Mouse (Mus musculus) embryo, embryonic 10.5 days (tissue): ENCODE measurements at regions not wholly inside any gene's neighbourhood (a gene's known extent, or its start where the extent isn't known, plus 50 kb on each side); places are given as distances from the start of the nearest gene placed in this dataset.
"Not testable (repeated sequence)": the region's sequence is repeated elsewhere in the genome, so short reads cannot be mapped to it uniquely, and the experiment has no call there.

Experiments
- DNase-seq: peaks from one replicate; pipeline ENCODE4 v3.0.0-alpha.2; 2015; ENCODE audit warnings: low spot score

DNA sequence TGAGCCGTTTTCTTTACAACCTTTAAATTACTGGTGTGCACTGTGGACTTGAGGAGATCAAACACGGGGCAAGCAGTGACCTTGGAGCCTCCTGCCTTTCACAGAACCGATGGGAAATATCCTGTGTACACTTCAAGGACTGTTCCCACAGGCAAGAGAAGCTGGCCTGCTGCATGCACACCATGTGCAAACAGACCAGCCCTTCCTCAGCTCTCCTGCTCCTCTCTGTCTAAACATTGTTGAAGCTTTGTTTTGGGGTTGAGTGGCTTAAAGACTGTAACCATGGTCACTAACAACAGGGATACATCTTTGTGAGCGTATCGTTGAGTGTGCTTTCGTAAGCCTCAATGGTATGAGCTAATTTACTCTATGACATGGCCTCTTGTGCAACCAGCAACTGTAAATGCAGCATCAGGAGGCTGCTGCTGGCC, 50.2 kb upstream of the Agps start:
- no peak for DNase-seq

DNA sequence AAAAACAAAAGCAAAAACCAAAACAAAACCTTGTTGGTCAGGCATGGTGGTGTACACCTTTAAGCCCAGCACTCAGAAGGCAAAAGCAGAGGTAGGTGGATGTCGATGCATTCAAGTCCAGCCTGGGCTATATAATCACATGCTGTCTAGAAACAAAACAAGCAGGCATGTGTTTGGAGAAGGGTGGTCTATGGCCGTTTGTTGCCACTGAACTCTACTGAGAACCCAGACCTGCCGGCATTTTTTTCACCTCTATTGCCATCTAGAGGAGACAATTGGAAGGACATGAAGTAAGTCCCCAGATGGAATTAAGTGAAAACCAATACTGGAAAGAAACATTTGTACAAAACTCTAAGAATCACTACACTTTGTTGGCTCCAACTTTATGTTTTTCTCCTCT, 50.9 kb upstream of the Agps start:
- peak; percentile 86 for DNase-seq

DNA sequence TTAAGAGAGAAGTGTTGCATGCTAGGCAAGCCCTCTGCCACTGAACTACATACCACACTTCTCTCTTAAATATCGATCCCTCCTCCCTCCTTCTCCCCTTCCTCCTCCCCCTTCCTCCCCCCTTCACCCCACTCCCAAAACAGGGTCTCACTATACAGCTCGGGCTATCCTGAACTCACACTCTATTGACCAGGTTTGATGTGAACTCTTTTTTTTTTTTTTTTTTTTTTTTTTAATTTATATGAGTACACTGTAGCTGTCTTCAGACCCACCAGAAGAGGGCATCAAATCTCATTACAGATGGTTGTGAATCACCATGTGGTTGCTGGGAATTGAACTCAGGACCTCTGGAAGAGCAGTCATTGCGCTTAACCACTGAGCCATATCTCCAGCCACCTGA, 53.3 kb upstream of the Agps start:
- DNase-seq: not testable (repeated sequence)

DNA sequence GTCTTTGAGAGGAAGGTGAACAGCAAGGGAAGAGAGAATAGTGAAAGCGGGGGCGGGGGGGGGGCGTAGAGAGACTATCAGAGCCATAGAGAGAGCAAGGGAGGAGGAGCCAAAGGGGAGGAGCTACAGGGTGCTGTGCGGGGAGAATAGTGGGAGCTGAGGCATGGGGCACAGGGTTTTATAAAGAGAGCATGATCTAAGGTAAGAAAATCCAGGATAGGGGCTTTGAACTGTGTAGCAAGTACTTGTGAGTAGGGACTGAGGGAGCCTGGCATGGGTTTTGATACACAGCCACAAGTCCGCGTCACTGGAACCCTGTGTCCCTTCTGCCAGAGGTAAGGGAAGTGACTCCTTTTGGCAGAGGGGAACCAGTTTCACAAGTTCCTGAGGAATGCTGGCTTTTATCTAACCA, 54.9 kb upstream of the Agps start:
- DNase-seq: peak; percentile 48

DNA sequence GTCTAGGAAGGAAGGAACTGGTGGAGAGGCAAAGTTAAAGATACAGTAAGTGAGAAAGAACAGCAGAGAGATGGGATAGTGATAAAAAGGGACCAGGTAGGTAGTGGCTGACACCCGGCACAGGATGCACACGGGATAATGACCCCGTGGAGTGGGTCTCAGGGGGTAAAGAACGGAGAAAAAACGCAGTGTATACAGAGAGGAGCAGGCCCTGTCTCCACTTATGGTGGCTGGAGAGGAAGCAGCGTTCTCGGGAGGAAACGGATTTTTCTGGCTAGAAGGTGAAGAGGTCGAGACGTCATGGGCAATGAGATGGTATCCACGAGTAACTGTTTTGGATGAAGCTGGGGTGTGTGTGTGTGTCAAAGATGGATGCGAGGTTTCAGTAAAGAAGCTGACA, 55.4 kb upstream of the Agps start:
- no peak for DNase-seq

DNA sequence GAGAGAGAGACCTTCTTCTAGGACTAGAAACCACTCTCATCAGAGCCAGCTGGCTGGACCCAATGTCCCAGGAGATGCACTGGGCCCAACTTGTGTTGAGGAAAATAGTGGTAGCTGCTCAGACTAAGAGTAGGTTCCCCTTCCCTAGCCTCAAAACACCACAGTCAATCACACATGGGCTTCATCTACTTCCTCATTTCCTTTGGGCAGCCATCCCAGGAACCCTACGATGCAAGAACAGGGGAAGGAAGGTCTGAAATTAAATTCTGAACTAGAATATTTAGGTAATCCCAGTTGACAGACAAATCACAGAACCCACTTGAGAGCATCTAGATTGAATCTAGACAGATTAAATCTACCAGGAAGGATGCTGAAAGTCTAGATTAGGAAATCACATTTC, 56.8 kb upstream of the Agps start:
- DNase-seq: no peak

DNA sequence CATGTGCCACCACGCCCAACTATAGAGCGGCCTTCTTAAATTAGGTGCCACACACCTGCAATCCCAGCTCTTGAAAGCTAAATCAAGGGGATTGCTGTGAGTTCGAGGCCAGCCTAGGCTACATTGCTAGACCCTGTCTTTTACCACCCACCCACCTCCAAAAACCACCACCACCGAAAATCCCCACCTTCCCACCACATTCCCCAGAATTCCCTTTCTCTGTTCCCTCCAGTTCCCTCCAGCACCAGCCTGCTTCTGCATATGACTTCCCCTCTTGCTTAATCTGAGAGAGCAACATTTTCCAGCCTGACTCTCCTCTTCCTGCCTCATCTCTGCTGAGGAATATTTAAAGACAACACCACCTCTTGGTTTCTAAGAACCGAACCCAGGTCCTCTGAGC, 58.5 kb upstream of the Agps start:
- no peak for DNase-seq

DNA sequence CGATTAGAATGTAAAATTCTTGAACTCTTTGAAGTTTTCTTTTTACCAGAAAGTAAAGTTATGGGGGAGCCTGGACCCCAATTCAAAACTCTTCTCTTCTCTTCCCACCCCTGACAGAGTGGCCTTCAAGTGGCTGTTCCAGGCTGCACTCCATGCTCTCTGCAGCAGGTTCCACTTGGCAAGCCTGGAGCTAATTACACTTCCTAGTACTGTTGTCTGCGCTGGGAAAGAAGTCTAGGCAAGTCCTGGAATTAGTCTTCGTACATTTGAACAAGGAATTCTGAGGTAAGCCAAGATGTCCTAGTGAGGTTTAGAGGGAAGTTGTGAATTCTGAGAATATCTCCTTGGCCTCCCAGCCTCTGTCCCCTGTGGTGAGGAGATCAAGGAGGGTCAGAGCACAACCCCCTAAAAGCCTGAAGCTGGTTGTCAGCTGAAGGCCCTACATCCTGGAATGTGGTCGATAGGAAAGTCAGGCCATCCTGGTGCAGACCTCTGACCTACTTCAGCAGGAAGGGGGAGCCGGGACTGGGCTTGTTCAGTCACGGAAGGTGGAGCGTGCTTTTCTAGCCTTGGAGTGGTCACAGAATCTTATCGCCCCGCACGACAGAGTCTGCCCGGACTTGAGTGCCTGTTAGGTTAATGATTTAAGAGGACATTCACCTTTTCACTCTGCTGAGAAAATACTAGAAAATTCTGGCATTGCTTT, 59.6 kb upstream of the Agps start:
- DNase-seq: peak; percentile 65

DNA sequence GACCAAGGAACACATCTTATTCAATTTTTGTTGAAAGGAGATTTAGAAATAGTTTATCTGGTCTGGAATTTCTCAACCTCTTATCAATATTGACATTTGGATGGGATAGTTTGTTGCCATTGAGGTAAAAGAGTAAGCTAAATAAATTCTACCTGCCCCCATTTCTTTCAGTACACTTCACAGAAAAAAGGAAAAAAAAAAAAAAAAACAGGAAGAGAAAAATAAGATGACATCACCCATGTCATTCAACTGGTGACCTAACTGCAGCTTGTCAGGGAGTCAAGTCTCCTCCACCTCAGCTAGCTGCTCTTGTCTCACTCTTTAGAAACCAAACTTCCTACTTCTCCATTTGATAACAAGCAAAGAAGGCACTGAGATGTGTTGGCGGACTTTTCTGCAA, 61.3 kb upstream of the Agps start:
- no peak for DNase-seq

DNA sequence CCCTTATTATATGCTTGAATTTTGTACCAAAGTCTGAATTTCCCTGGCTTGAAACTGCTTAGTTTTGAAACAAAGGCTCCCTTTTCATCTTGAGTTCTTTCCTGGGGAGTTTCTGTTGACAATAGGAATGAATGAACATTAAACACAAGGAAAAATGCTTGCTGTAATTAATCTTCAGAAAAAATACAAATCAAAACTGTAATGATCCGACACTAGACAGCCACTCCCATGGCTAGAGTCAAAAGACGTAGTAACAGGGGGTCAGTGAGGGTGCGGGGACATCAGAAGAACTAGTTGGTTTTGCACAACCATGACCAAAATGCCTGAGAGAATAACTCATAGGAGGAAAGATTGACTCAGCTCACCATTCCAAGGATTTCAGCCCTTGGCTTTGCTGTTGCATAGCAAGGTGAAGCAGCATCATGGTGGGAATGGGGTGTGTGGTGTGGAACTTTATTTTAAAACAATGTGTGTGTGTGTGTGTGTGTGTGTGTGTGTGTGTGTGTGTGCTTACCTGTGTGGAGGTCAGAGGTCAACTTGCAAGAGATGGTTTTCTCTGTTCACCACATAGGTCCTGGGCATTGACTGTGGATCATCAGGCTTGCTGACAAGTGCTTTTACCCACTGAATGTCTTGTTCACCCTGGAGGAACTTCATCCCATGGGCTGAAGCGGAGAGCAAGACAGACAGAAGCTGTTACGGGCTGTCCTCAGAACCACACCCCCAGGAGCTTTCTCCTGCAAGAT, 63.2 kb upstream of the Agps start:
- DNase-seq: no peak

DNA sequence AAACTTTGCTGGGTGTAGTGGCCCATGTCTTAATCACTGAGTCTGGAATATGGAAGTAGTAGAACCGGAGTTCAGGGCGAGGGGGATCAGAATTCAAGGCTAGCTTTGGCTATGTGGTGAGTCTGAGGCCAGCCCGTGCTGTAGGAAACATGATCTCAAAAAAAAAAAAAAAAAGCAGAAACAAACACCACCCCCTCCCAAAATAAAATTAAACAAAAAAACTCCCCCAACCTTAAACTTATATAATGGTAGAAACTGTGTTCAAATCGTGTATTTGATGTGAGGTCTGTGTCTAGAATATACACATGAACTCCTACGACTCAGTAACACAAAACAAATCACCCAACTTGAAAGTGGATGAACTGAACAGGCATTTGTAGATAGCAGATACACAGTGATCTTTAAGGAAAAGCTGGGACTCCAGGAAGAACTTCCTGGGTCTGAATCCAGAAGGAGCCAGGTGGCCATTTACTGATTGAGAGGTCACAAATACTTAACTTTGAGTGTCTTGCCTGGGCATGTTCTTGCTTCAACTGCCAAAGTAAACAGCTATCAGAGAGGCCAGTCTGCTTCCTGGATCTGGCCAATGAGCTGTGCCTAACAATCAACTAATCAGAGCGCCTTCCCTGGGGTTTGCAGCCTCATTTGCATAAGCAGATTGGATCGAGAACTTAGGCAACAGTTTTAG, 63.6 kb upstream of the Nfe2l2 start:
- peak; percentile 50 for DNase-seq

DNA sequence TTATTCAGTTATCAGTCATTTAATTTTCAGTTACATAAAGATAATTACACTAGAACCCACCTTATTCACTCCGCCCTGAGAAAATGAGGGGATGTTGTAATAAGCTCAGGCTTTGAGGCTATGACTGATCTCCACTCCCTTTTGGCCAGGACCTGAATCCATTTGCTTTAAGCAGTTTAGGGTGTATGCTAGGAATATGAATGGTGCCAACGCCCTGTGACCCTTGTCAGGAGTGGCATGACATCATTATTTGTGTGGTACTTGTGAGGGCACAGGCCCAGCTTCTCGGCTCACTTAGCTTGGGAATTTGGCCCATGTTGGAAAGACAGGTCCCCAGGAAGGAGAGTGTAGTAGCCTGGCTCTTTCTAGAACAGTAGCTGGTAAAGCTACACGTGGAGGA, 61.0 kb upstream of the Nfe2l2 start:
- no peak for DNase-seq

DNA sequence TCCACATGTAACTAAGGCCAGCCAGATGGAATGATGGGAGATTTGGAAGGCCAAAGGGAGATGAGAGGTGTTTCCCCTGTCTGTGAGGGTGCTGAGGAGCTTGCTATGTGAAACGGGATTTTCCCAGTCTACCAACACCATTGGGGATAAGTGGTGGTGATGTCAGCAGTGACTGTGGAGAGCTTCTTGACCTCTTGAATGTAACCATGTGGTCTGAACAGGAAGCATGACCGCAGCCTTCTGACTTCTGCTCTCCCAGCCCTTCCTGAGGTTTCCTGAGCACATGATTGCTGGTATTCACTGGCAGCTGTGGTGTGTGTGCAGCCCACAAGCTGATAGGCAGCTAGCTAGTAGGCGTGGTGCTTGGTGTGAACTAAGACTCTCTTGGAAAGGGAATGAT, 58.8 kb upstream of the Nfe2l2 start:
- no peak for DNase-seq

DNA sequence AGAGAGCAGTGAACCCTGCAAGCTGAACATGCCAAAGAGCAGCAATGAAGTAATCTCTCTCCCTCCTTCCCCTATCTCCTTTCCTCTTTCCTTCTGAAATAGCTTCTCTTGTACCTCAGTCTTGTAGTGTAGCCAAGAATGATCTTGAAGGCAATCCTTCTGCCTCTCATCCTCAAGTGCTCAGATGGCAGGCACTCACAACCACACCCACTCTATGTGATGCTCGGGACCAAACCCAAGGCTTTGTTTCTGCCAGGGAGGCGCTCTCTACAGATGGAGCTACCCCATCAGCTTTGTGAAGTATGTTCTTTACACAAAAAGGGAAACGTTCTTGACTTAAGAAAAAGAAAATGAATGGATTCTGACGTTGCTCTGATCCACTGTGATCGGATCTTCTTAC, 57.6 kb upstream of the Nfe2l2 start:
- no peak for DNase-seq

DNA sequence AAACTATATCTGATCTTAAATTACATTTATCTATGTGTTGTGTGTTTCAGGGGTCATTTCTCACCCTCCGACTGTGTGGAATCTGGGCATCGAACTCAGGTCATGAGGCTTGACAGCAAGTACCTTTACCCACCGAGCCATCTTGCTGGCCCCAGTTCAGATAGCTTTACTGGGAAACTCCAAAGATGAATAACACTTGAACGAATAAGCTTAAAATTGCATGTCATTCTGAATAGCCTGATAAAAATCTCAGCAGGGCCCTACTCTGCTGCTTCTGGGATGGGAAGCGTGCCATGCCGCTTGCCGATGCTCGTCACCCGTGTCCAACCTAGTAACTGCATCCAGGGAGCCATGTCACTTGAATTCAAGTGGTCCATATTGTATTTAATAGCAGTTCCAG, 57.2 kb upstream of the Nfe2l2 start:
- no peak for DNase-seq

DNA sequence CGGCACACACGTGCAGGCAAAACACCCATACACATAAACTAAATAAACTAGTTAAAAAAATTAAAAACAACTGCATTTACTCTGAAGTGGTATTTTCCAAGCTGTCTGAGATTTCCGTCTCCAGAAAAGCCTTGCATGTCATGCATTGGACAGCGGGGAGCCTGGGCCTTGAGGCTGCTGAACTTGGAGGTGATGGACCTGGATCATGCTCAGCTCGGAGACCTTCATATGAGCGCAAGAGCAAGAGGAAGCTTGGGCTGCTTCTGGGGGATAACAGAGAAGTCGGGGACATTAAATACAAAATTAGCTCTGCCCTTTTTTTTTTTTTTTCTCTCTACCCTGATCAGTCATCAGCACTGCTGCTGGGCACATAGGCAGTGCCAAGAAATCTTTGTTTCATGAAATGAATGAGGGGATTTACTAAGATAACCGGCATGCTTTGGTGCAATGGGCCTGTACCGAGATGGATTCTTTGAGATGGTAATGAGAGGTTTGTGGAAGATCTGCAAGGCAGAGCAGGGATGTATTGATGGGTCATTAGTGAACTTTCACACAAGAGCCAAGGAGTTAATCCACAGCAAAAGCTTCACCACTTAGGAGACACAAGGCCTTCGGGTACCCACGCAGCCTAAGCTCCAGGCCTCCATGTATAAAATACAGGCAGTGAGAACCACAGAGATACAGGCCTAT, 54.9 kb upstream of the Nfe2l2 start:
- no peak for DNase-seq

DNA sequence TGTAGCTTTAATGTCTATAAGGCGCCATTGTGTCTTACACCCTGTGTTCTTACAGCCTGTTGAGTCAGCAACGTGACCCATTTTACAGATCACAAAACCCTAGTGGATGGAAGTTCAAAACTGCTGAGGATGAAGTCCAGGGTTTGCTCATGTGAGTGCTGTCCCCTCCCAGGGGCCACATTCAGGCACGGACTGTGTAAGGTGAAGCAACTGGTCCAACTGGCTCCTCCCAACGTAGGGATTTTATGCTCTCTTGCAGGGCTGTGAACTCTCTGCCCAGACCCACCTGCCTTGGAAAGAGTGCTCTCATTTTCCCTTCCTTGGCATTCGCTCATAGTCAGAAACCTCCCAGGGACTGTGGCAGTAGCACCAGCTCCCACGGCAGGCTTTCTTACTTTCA, 53.8 kb upstream of the Nfe2l2 start:
- DNase-seq: no peak

DNA sequence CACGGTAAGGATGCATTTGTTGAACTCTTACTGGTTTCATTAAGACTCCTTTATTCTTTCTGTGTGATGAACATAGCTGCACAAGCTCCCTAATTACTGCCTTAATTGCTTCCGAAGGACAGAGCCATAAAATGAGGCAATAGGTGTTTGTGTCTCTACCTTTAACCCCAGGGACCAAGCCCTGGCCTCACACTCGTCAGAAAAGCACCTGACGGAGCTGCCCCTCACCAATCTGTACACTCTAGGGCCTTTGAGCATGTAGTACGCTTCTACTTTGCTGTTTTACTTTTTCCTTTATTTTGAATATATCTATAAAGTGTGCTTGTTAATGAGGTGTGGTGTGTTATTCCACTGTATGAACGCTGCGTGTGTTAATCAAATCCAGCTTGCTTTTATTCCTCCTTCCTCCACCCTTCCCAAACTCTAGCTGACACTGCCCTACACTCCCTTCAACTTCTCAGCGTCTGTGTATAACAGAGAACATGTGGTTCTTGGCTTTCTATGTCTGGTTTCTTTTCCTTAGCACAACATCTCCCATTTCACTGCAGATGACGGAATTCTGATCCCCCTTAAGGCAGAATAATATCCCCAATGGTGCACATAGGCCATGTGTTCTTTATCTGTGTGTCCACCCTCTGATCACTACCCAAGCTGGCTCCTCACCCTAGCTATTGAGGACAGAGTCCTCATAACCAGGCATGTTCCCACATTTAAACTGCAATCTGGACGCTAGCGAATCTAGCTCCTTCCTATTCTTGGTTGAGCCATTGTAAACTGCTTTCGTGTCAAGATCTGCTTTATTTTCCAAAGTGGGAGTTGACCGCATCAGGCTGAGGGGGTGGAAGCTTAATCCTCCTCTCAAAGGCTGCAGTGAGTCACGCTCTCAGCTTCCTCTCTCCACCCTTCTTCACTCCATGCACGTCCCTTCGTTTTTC, 52.5 kb upstream of the Nfe2l2 start:
- DNase-seq: no peak

DNA sequence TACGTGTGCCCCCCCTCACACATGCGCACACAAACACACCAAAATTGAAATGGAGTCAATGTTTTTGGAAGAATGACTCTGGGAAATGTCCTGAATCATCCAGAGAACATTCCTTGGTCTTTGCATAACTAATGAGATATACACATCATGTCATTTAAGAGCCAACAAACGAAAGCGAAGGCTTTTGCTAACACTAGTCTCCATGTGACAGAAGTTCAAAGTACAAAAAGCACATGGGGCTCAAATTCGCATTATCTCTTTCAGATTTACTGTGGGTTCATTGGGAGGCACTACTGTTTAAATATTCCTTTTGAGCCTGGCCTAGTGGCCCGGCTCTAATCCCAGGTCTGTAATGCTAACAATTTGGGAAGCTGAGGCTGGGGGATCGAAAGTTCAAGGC, 50.2 kb upstream of the Nfe2l2 start:
- DNase-seq: no peak
